Mouse (Mus musculus) olfactory bulb, adult 2 months (tissue): Measurements from ENCODE around the gene Rims4.

Experiments
- CTCF ChIP-seq: fragments of 200-500 bp; IDR thresholded peaks from 2 replicates; pipeline ENCODE4 v1.5.1; 2012; ENCODE audit warnings: low read depth, mild to moderate bottlenecking, low read length, moderate library complexity; ENCODE audit not compliant: insufficient read depth
- POLR2A ChIP-seq: fragments of 200-500 bp; IDR thresholded peaks from 2 replicates; pipeline ENCODE4 v1.6.1; 2012; ENCODE audit warnings: mild to moderate bottlenecking, low read depth, low read length, moderate library complexity; ENCODE audit not compliant: insufficient read depth

- TF ChIP-seq CTCF (no peak), POLR2A (no peak)
These were observed 43.6 kb downstream of the Rims4 start for GRCm38 (mm10) chr2:163874877-163875276.
